Mouse (Mus musculus) gastrocnemius, adult 2 months (tissue): Measurements from ENCODE around the gene Zfp511. TPM values are rescaled to one million over a fixed set of nuclear protein-coding genes. Genes with fewer than 3 reads are reported as not detected.
A peak's percentile ranks its signal among the peaks of the same experiment; 100 is the strongest.

Experiments used
- DNase-seq: peaks from one replicate; pipeline ENCODE4 v3.0.0; 2022
- H3K27ac ChIP-seq: fragments of 200-600 bp; 2 replicates; pipeline ENCODE4 v1.8.1; 2022; ENCODE audit warnings: mild to moderate bottlenecking
- H3K4me3 ChIP-seq: fragments of 200-600 bp; 2 replicates; pipeline ENCODE4 v1.8.1; 2022; ENCODE audit warnings: mild to moderate bottlenecking, moderate library complexity
- CTCF ChIP-seq: fragments of 200-600 bp; IDR thresholded peaks from 2 replicates; pipeline ENCODE4 v1.8.1; 2022; ENCODE audit warnings: antibody characterized with exemption, mild to moderate bottlenecking, moderate library complexity
- intact Hi-C: fragments of 180-260 bp; cut with DNase I; formaldehyde crosslinking; loops from one replicate; pipeline ENCODE4 v1.15.1; 2025
- microRNA-seq: library from miRNA; unstranded; fragments of <30 nt; microRNA quantifications from one replicate; pipeline ENCODE4 v1.2.0, GENCODE M21; 2021
- total RNA-seq, 2 experiments: library from RNA; stranded (reverse); gene quantifications; 2 replicates each; pipeline ENCODE4 v1.2.3; 2021

Gene Zfp511
- total RNA-seq, 2 experiments from 2014 or later: 8.4 to 8.6 TPM

DNA sequence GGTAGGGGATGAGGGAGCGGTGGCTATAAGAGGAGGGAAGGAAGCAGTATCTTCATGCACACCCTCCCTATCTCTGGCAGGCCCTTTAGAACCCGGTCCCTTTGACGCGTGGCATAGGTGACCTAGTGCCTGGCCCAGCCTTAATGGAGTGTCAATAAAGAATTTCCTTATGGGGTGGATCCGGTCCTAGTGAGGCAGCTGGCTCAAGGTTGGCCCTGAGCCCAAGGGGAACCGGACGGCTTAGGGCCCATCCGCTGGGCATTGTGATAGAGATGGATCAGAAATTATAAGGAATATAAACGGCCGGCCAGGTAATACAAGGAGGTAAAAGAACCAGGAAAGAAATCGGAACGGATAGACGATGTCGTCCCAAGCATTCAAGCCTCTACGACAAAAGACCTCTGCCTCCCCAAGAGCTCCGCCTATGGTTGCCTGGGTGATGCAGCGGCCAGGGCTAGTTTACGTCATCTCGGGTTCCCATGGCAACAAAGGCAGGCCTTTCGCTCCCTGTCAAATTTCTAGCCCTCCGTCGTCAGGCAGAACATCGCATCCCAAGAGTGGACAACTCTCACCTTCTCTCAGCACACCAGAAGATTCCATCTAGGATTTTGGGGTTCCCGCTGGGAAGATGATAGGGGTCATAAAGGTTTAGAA, 44.4 kb downstream of the Zfp511 start:
- DNase-seq: peak; percentile 59
- peak overlapping the region; percentile 19 for H3K4me3 ChIP-seq
- TF ChIP-seq CTCF: no peak
- H3K27ac ChIP-seq: no peak overlapping the region
- intact Hi-C loops: no loop called here

DNA sequence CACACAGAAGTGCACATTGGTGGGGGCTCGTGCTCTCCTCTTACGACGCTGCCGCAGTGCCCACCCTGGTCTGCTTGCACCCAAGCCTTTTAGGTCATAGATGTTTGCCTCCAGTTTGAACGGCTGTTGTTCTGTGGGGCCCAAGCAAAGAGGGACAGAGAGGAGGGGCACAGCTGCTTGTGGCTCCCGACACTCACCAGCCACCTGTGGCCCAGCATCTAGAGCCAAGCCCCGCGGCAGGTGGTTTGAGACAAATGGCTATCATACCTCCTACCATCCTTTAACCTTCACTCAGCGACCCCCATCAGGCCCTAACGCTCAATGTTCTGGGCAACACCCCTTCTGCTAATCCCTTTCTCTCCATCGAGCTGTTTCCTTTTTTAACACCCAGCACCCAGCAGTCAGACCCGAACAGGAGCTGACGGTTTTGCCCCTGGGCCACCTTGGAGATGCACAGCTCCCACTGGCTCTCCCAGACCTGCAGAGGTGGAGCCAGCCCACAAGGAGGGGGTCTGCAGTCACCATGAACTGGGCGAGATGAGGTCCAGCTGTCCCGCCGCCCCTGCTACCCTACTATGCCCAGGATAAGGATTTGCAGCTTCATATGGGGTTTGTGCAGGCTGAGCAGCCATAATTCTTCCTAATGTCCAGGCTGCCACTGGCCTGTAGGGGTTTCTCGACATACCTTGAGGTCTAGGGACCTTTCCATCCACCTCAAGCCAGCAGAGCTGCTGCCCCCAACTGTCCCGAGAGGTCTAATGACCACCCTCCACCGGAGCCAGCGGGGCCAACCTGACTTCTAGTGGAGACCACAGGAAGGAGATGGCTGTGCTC, 45.4 kb downstream of the Zfp511 start:
- no peak for TF ChIP-seq CTCF
- Histone ChIP-seq H3K4me3 (no peak overlapping the region), H3K27ac (no peak overlapping the region)
- intact Hi-C loops: no loop called here
- no peak for DNase-seq

DNA sequence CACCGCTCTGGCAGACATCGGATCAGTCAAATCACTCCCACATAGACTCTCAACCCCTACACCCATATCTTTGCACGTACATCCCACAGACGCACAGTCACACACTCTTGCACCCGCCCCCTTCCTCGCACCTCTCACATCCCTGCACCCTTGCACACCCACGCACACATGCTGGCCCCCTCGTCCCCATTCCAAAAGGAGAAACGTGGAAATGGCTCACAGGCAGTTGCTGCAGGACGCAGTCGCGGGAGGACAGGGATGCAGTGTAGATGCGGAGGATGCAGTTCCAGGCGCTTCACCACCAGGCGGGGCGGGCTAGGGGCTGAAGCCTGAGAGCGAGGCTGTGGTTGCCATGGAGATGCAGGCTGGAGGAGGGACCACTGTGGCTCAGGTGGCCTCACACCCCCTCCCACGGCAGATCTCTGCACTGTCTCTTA, 46.1 kb downstream of the Zfp511 start, which contains the start of gene Caly:
Gene Caly, minus strand, starts transcription at position 307 of the 437 bp plus-strand sequence.
- intact Hi-C loops: no loop called here
- no peak for DNase-seq
- Histone ChIP-seq H3K27ac (no peak within 1 kb of the TSS), H3K4me3 (no peak within 1 kb of the TSS)
- TF ChIP-seq CTCF: no peak

Small RNAs within 50 kb of the gene (microRNA-seq; reads per million reads assigned to microRNA genes)
- not detected for gene Mir7062

Other genes starting within 250 kb of the Zfp511 start
- gene Adgra1, start 202.2 kb upstream of the Zfp511 start, total RNA-seq: under 1 TPM in 1 of 2 experiments, not detected in 1; 0.08 TPM
- gene Kndc1, start 141.7 kb upstream of the Zfp511 start, total RNA-seq: not detected
- not detected for gene Utf1, start 92.6 kb upstream of the Zfp511 start, total RNA-seq
- not detected for gene 6430531B16Rik, start 57.6 kb upstream of the Zfp511 start, total RNA-seq
- under 1 TPM; 0.39 to 0.43 TPM for gene Adam8, start 43.8 kb upstream of the Zfp511 start, total RNA-seq
- gene Tubgcp2, start 278 bp downstream of the Zfp511 start, total RNA-seq: 10 to 100 TPM; 19.7 to 23.5 TPM
- gene Msx3, start 12.7 kb downstream of the Zfp511 start, total RNA-seq: not detected
- under 1 TPM in 1 of 2 experiments, not detected in 1; 0.20 TPM for gene Caly, start 46.2 kb downstream of the Zfp511 start, total RNA-seq
- gene Prap1, start 57.0 kb downstream of the Zfp511 start, total RNA-seq: not detected
- 10 to 100 TPM; 35.2 to 52.0 TPM for gene Fuom, start 66.0 kb downstream of the Zfp511 start, total RNA-seq
- 1 to 10 TPM; 3.6 to 5.1 TPM for gene Paox, start 79.4 kb downstream of the Zfp511 start, total RNA-seq
- 100 to 1,000 TPM; 116 to 201 TPM for gene Echs1, start 80.1 kb downstream of the Zfp511 start, total RNA-seq
- 10 to 100 TPM; 26.5 to 33.2 TPM for gene Mtg1, start 101.2 kb downstream of the Zfp511 start, total RNA-seq
- under 1 TPM; 0.13 to 0.50 TPM for gene Sprn, start 118.5 kb downstream of the Zfp511 start, total RNA-seq
- not detected for gene Olfr522, start 128.4 kb downstream of the Zfp511 start, total RNA-seq
- gene Olfr523, start 136.8 kb downstream of the Zfp511 start, total RNA-seq: not detected
- gene Olfr524, start 169.6 kb downstream of the Zfp511 start, total RNA-seq: not detected
- not detected for gene Cd163l1, start 181.9 kb downstream of the Zfp511 start, total RNA-seq
- not detected for gene 5830411N06Rik, start 210.9 kb downstream of the Zfp511 start, total RNA-seq